Mouse (Mus musculus): ENCODE data around the gene Rnpepl1. TPM values are rescaled to one million over a fixed set of nuclear protein-coding genes. Genes with fewer than 3 reads are reported as not detected.

The Rnpepl1 gene
- total and polyA plus RNA-seq, 3 experiments = 5.1 to 20.2 (median 14.6) TPM

DNA sequence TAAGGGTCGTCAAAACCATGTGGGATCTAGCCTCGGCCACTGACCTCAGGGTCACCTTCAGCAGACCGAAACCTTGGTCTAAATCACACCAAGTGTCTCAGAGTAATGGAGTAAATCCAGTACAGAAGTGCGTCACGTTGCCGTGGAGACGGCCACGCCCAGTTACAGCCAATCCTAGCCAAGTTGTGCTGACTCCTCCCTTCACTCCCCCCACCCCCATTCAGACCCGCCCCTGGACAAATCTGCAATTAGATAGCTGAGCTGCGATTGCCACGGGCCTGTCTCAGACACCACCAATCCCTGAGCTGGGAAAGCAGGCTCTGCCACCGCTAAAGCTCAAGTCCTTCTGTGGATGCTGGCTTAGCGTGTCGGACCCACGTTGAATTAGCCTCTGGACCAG lies 7.8 kb upstream of the Rnpepl1 start, which contains the start of gene Ankmy1:
Gene Ankmy1, minus strand, starts transcription at position 121 of the 400 bp plus-strand sequence.
- Histone ChIP-seq H3K27me3 (replicated peaks) (peaks cover 31% of the 10 kb centered on the region), H3K9me3 (replicated peaks; ENCODE audit: low read length) (peaks cover 2% of the 10 kb centered on the region), H3K36me3 (replicated peaks in 1 of 2; ENCODE audit: control insufficient read depth in 1 of 2, insufficient read depth in 1 of 2, low read length in 1 of 2) (peaks cover 0 to 7% of the 10 kb centered on the region in 2 experiments), H3K4me2 (ENCODE audit: insufficient read depth, low read depth, poor library complexity, severe bottlenecking) (no peak within 1 kb of the TSS), H3K9ac (ENCODE audit: insufficient read depth, low read depth) (no peak within 1 kb of the TSS), H3K27ac (ENCODE audit: insufficient read depth, low read depth) (no peak within 1 kb of the TSS), H3K79me2 (replicated peaks; ENCODE audit: control insufficient read depth, extremely low read depth, insufficient read depth, poor library complexity, severe bottlenecking) (no peaks in the 10 kb centered on the region), H3K4me3 (replicated peaks in 1 of 3; ENCODE audit: low read depth in 2 of 3, low read length in 2 of 3, poor library complexity in 1 of 3) (no peak within 1 kb of the TSS), H3K4me1 (ENCODE audit: control insufficient read depth in 1 of 2, insufficient read depth in 2 of 2) (peaks cover 7 to 17% of the 10 kb centered on the region in 2 experiments)
- TF ChIP-seq HCFC1 (IDR thresholded peaks at IDR 0.05; ENCODE audit: low read depth, low read length) (no peak), ZKSCAN1 (IDR thresholded peaks at IDR 0.05; ENCODE audit: borderline replicate concordance, low read depth, low read length) (no peak), JUN (IDR thresholded peaks at IDR 0.05; ENCODE audit: insufficient read depth, low read depth, low read length) (no peak), MAX (IDR thresholded peaks at IDR 0.05; ENCODE audit: low read length) (no peak), USF1 (IDR thresholded peaks at IDR 0.05; ENCODE audit: low read depth, low read length) (no peak), MXI1 (IDR thresholded peaks at IDR 0.05; ENCODE audit: low read depth, low read length) (no peak), SMC3 (IDR thresholded peaks at IDR 0.05; ENCODE audit: low read depth, low read length) (no peak), CTCF (conservative IDR thresholded peaks at IDR 0.05 in 1 of 2, IDR thresholded peaks at IDR 0.05 in 1 of 2; ENCODE audit: low read depth in 2 of 2, low read length in 2 of 2) (no peak), POLR2A (IDR thresholded peaks at IDR 0.05; ENCODE audit: low read depth, low read length) (no peak), E2F4 (IDR thresholded peaks at IDR 0.05; ENCODE audit: insufficient replicate concordance, low read depth, low read length) (no peak), EP300 (IDR thresholded peaks at IDR 0.05; ENCODE audit: low read length) (no peak), CHD2 (IDR thresholded peaks at IDR 0.05; ENCODE audit: low read length) (no peak)
- no peak for DNase-seq (ENCODE audit: extremely low read depth)
- dilution Hi-C loops (cut with MboI; ENCODE audit: extremely low pct_ligation_motif_present, extremely low pct_unique_long_range_greater_than_20kb, low sequenced_read_pairs) = no loop called here
- in situ Hi-C loops (cut with MboI; ENCODE audit: low pct_ligation_motif_present, low pct_unique_long_range_greater_than_20kb, low sequenced_read_pairs) = no loop called here

DNA sequence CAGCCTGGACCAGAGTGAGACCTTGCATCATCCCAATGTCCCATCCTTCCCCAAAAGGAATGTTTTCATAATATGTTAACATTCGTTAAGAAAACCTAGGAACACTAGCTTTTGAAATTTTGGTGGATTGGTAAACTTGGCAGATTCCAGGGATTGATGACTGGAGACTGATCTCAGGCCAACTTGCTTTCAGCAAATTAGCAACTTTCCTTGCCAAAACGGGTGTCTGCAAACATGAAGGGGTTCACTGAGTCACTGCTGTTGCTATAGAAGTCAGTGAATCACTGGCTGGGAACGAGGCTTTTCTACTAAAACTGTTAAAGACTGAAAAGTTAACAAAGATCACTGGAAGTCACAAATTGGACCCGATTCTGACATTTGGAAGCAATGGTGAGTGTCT lies 7.0 kb upstream of the Rnpepl1 start:
- no peak overlapping the region for H3K4me2 ChIP-seq (ENCODE audit: insufficient read depth, low read depth, poor library complexity, severe bottlenecking)
- no peak overlapping the region for H3K9ac ChIP-seq (ENCODE audit: insufficient read depth, low read depth)
- DNase-seq (ENCODE audit: extremely low read depth) = no peak
- in situ Hi-C loops (cut with MboI; ENCODE audit: low pct_ligation_motif_present, low pct_unique_long_range_greater_than_20kb, low sequenced_read_pairs) (no loop called here), dilution Hi-C loops (cut with MboI; ENCODE audit: extremely low pct_ligation_motif_present, extremely low pct_unique_long_range_greater_than_20kb, low sequenced_read_pairs) (no loop called here)
- no peaks in the 10 kb centered on the region for H3K79me2 ChIP-seq (replicated peaks; ENCODE audit: control insufficient read depth, extremely low read depth, insufficient read depth, poor library complexity, severe bottlenecking)
- no peak overlapping the region for H3K4me3 ChIP-seq (replicated peaks in 1 of 3; ENCODE audit: low read depth in 2 of 3, low read length in 2 of 3, poor library complexity in 1 of 3)
- TF ChIP-seq USF1 (IDR thresholded peaks at IDR 0.05; ENCODE audit: low read depth, low read length) (no peak), ZKSCAN1 (IDR thresholded peaks at IDR 0.05; ENCODE audit: borderline replicate concordance, low read depth, low read length) (no peak), MYC (IDR thresholded peaks at IDR 0.05; ENCODE audit: low read depth, low read length) (no peak), TBP (conservative IDR thresholded peaks at IDR 0.05; ENCODE audit: low read depth, low read length) (no peak)
- H3K27ac ChIP-seq (ENCODE audit: insufficient read depth, low read depth) = no peak overlapping the region
- peaks cover 0 to 7% of the 10 kb centered on the region in 2 experiments for H3K36me3 ChIP-seq (replicated peaks in 1 of 2; ENCODE audit: control insufficient read depth in 1 of 2, insufficient read depth in 1 of 2, low read length in 1 of 2)
- H3K4me1 ChIP-seq (ENCODE audit: control insufficient read depth in 1 of 2, insufficient read depth in 2 of 2) = peaks cover 10 to 24% of the 10 kb centered on the region in 2 experiments
- H3K9me3 ChIP-seq (replicated peaks; ENCODE audit: low read length) = peaks cover 2% of the 10 kb centered on the region
- H3K27me3 ChIP-seq (replicated peaks) = peaks cover 27% of the 10 kb centered on the region
